Mouse (Mus musculus): ENCODE data around the gene Sergef. TPM values are rescaled to one million over a fixed set of nuclear protein-coding genes. Genes with fewer than 3 reads are reported as not detected.

Gene Sergef
- total and polyA plus RNA-seq, 2 experiments from 2014 or later, result 7.5 to 7.9 TPM

GRCm38 (mm10) chr7:46397732-46398333 is 241.8 kb downstream of the Sergef start:
- H3K27ac ChIP-seq (ENCODE audit: low read depth), result no peak overlapping the region
- peaks cover 7% of the 10 kb centered on the region; the same call in 1 of the 2 replicates for H3K4me1 ChIP-seq (ENCODE audit: control insufficient read depth, insufficient read depth)
- H3K4me2 ChIP-seq (ENCODE audit: low read depth, low read length), result no peak overlapping the region
- H3K36me3 ChIP-seq (replicated peaks; ENCODE audit: control insufficient read depth, insufficient read depth, low read length), result no peaks in the 10 kb centered on the region
- TF ChIP-seq CTCF (IDR thresholded peaks at IDR 0.05; ENCODE audit: low read depth), result no peak
- WGBS, result 9% methylated on average over 69 of the region's 70 CpGs
- H3K4me3 ChIP-seq (ENCODE audit: low read depth, low read length), result 0 out of 2 replicates have a peak overlapping the region, but pooled peaks have one; percentile 1
- H3K27me3 ChIP-seq (ENCODE audit: control insufficient read depth, insufficient read depth, low read length), result peaks cover 68% of the 10 kb centered on the region
- ATAC-seq (ENCODE audit: insufficient read depth, low read depth) (no peak), DNase-seq (ENCODE audit: low spot score) (no peak)
- no peak overlapping the region for H3K9ac ChIP-seq (replicated peaks; ENCODE audit: low read depth, low read length)
- H3K9me3 ChIP-seq (replicated peaks; ENCODE audit: control insufficient read depth, low read length), result no peaks in the 10 kb centered on the region

DNA sequence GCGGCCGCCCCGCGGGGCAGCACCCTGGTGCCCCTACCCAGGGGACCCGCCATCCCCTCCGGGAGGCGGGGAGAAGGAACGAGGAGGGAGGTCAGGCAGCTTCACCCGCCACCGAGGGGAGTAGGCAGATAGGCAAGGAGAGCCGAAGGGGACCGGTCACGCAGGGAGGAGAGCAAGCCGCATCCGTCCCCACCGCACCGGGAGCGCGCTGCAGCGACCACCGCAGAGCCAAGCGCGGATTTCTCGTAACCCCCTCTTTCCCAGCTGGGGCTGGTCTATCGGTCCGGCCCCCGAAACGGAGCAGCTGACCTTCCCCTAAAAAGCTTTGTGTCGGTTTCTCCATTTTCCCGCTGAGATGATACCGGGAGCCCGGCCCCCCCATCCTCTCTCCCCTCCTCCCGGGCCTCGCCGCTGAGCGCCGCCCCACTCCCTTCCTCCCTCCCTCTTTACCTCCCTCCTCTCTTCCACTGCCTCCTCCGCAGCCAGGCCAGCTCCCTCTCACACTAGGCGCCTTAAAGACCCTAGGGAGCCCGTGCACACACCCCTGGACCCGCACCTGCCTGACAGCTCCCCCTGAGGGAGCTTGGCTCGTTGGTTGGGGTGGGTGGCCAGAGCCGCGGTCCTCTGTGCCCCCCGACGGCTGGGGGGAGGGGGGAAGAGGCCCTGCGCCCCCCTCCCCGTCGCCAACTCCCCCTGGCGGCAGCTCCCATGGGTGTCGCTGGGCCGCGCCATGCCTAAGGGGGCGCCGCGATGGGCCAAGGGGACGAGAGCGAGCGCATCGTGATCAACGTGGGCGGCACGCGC is 242.5 kb downstream of the Sergef start:
- H3K4me2 ChIP-seq (ENCODE audit: low read depth, low read length), result peak overlapping the region; percentile 75; the same call in 1 of the 2 replicates
- 1% methylated on average over 56 of the region's 64 CpGs for WGBS
- ATAC-seq (ENCODE audit: insufficient read depth, low read depth) (peak; percentile 5; the same call in 1 of the 2 replicates), DNase-seq (ENCODE audit: low spot score) (no peak)
- H3K9ac ChIP-seq (replicated peaks; ENCODE audit: low read depth, low read length), result no peak overlapping the region
- peaks cover 7% of the 10 kb centered on the region; the same call in 1 of the 2 replicates for H3K4me1 ChIP-seq (ENCODE audit: control insufficient read depth, insufficient read depth)
- H3K36me3 ChIP-seq (replicated peaks; ENCODE audit: control insufficient read depth, insufficient read depth, low read length), result no peaks in the 10 kb centered on the region
- peaks cover 68% of the 10 kb centered on the region for H3K27me3 ChIP-seq (ENCODE audit: control insufficient read depth, insufficient read depth, low read length)
- H3K27ac ChIP-seq (ENCODE audit: low read depth), result no peak overlapping the region
- TF ChIP-seq EP300 (IDR thresholded peaks at IDR 0.05; ENCODE audit: low read depth) (no peak), CTCF (IDR thresholded peaks at IDR 0.05; ENCODE audit: low read depth) (no peak)
- peak overlapping the region; percentile 43 for H3K4me3 ChIP-seq (ENCODE audit: low read depth, low read length)
- H3K9me3 ChIP-seq (replicated peaks; ENCODE audit: control insufficient read depth, low read length), result no peaks in the 10 kb centered on the region

DNA sequence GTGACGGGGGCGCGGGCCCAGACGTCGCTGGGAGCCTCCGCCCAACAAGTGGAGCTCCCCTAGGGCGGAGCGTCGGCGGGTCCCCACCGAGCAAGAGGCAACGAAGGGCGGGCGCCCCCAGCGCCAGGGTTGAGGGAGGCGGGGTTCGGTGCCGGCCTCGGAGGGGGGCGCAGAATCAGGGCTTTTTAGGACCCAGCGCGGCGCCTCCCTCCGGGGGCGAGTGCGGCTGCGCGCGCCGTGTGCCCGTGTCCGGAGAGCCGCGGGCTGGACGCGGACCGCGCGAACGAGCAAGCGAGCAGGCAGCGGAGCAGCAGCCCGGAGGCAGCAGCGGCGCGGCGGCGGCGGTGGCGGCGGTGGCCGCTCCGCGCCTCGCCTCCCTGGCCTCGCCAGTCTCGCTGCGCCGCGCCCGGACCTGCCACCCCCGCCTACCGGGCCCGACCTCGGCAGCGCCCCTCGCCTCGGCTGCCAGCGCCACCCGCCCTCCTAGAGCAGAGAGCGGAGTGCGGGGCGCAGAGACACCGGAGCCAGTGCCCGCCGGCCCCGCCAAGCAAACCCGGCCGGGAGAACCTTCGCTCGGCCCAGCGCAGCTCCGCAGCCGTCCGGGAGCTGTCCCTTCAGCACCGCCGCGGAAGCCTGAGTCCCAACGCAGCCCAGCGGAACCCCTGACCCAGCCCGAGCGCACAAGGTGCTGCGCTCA is 243.2 kb downstream of the Sergef start, which contains the start of gene Kcnc1:
Kcnc1 (plus strand) TSS at position 267 of the 697 bp plus-strand sequence.
- Histone ChIP-seq H3K4me2 (ENCODE audit: low read depth, low read length) (peak within 1 kb of the TSS; percentile 75), H3K9ac (replicated peaks; ENCODE audit: low read depth, low read length) (no peak within 1 kb of the TSS), H3K36me3 (replicated peaks; ENCODE audit: control insufficient read depth, insufficient read depth, low read length) (no peaks in the 10 kb centered on the region), H3K9me3 (replicated peaks; ENCODE audit: control insufficient read depth, low read length) (no peaks in the 10 kb centered on the region), H3K27me3 (ENCODE audit: control insufficient read depth, insufficient read depth, low read length) (peaks cover 68% of the 10 kb centered on the region), H3K4me3 (ENCODE audit: low read depth, low read length) (peak within 1 kb of the TSS; percentile 43), H3K4me1 (ENCODE audit: control insufficient read depth, insufficient read depth) (peaks cover 7% of the 10 kb centered on the region; the same call in 1 of the 2 replicates), H3K27ac (ENCODE audit: low read depth) (no peak within 1 kb of the TSS)
- DNase-seq (ENCODE audit: low spot score) (peak; percentile 56), ATAC-seq (ENCODE audit: insufficient read depth, low read depth) (peak; percentile 87)
- under 1% methylated on average over 53 of the region's 93 CpGs for WGBS
- no peak for TF ChIP-seq CTCF (IDR thresholded peaks at IDR 0.05; ENCODE audit: low read depth)
- no peak for TF ChIP-seq EP300 (IDR thresholded peaks at IDR 0.05; ENCODE audit: low read depth)

DNA sequence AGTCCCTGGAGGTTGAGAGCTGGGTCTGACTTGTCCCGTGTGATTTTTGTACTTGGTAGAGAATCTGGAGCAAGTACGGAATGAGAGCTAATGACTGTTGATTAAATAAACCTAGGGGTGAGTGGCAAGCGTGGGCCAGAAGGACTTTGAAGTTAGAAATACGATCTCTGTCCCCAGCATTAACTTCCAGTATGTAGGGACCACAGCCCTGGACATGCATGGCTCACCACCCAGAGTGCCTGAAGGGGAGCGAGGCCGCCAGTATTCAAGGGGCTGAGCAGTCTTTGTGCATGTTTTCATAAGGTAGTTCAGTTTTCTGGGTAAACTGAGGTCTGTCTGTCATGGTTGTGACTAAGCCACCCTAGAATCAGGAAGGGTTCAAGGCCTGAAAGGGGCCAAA is 244.0 kb downstream of the Sergef start:
- Histone ChIP-seq H3K27me3 (ENCODE audit: control insufficient read depth, insufficient read depth, low read length) (peaks cover 68% of the 10 kb centered on the region), H3K4me1 (ENCODE audit: control insufficient read depth, insufficient read depth) (peaks cover 7% of the 10 kb centered on the region; the same call in 1 of the 2 replicates), H3K9me3 (replicated peaks; ENCODE audit: control insufficient read depth, low read length) (no peaks in the 10 kb centered on the region), H3K4me3 (ENCODE audit: low read depth, low read length) (no peak overlapping the region), H3K9ac (replicated peaks; ENCODE audit: low read depth, low read length) (no peak overlapping the region), H3K4me2 (ENCODE audit: low read depth, low read length) (no peak overlapping the region), H3K36me3 (replicated peaks; ENCODE audit: control insufficient read depth, insufficient read depth, low read length) (no peaks in the 10 kb centered on the region), H3K27ac (ENCODE audit: low read depth) (no peak overlapping the region)
- ATAC-seq (ENCODE audit: insufficient read depth, low read depth), result no peak
- TF ChIP-seq CTCF (IDR thresholded peaks at IDR 0.05; ENCODE audit: low read depth) (no peak), EP300 (IDR thresholded peaks at IDR 0.05; ENCODE audit: low read depth) (no peak)
- WGBS, result 40% methylated on average over 6 of the region's 6 CpGs
- no peak for DNase-seq (ENCODE audit: low spot score)

DNA sequence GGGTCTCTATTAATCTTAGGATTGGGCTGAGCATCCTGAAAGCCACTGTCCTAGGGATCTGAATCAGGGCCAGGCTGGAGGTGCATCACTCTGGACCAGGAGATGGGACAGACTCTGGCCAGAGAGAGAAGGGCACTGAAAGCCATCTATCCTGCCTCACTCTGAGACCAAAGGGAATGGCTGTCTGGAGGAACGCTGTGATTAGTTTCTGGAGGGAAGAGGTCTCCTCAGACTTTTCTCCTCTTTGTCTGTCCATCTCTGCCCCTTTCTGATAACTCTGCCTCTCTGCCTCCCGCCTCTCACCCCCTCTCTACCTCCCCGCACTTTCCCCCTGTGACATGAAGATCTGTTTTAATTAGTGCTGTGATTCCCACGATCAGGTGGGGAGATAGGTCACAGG is 244.7 kb downstream of the Sergef start:
- no peaks in the 10 kb centered on the region for H3K36me3 ChIP-seq (replicated peaks; ENCODE audit: control insufficient read depth, insufficient read depth, low read length)
- ATAC-seq (ENCODE audit: insufficient read depth, low read depth) (no peak), DNase-seq (ENCODE audit: low spot score) (no peak)
- H3K4me3 ChIP-seq (ENCODE audit: low read depth, low read length), result no peak overlapping the region
- peaks cover 68% of the 10 kb centered on the region for H3K27me3 ChIP-seq (ENCODE audit: control insufficient read depth, insufficient read depth, low read length)
- no peak overlapping the region for H3K4me2 ChIP-seq (ENCODE audit: low read depth, low read length)
- H3K27ac ChIP-seq (ENCODE audit: low read depth), result no peak overlapping the region
- no peak for TF ChIP-seq EP300 (IDR thresholded peaks at IDR 0.05; ENCODE audit: low read depth)
- no peak overlapping the region for H3K9ac ChIP-seq (replicated peaks; ENCODE audit: low read depth, low read length)
- 55% methylated on average over 4 of the region's 4 CpGs for WGBS
- H3K9me3 ChIP-seq (replicated peaks; ENCODE audit: control insufficient read depth, low read length), result no peaks in the 10 kb centered on the region
- peaks cover 7% of the 10 kb centered on the region; the same call in 1 of the 2 replicates for H3K4me1 ChIP-seq (ENCODE audit: control insufficient read depth, insufficient read depth)
